Mouse (Mus musculus) CD4-positive, CD25-positive, alpha-beta regulatory T cell, adult 9 weeks (primary cell): Measurements from ENCODE around the gene Mrpl19. TPM values are rescaled to one million over a fixed set of nuclear protein-coding genes. Genes with fewer than 3 reads are reported as not detected.

Experiments used
- polyA plus RNA-seq: library from polyadenylated mRNA; unstranded; fragments of 100-300 nt; shearing (Covaris generic); gene quantifications from one replicate; pipeline ENCODE4 v1.2.1, GENCODE M21; 2017

The Mrpl19 gene
- 75.1 TPM for polyA plus RNA-seq

DNA sequence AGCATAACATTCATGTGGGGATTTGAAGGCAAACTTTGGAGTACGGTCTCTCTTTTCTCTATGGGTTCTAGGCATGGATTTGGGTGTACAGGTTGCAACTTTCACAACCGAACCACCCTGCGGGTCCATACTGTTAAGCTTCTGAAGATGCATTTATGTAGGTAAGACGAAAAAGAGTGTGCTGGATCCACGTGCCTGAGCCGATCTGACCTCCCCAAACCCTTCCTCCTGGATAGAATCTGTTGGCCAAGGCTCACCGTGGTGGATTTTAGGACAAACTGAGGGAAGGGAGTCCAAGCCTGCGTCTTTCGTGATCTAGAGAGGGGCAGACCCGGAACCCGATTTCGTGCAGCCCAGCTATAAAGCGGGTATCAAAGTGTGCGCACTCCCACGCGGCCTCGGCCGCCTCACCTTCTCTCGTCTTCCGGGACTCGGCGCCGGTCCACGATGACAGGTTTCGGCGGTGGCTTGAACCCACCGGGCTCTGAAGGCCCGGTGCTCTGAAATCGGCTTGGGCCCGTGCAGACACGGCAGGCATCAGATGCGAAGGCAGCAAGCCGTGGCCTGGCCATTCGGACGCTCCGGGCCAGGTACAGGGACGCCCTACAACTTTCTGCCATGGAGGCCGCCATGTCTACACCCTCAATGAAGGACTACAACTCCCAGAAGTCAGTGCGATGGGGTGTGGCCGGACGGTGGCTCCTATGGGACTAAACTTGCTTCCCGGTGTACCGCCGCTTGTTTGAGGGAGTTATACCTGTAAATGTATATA is at the start of gene Mrpl19:
Mrpl19 (minus strand) TSS at position 663 of the 772 bp plus-strand sequence.

GRCm38 (mm10) chr6:81923523-81924142 is 42.1 kb downstream of the Mrpl19 start, which contains the start of gene Gcfc2:
Gcfc2 (plus strand) TSS chr6:81923669.

Other genes with a start within 250 kb of the Mrpl19 start
- gene Gcfc2, start 42.3 kb downstream of the Mrpl19 start, polyA plus RNA-seq: 3.4 TPM
- gene Eva1a, start 75.1 kb upstream of the Mrpl19 start, polyA plus RNA-seq: not detected